Mouse (Mus musculus) bone marrow, adult 2 months (tissue): ENCODE measurements around the gene Prss35.

Experiments used
- CTCF ChIP-seq: fragments of 200-500 bp; IDR thresholded peaks from 2 replicates; pipeline ENCODE4 v1.5.1; 2011; ENCODE audit warnings: low read length, control low read depth; ENCODE audit not compliant: control insufficient read depth, insufficient read depth
- POLR2A ChIP-seq: fragments of 200-500 bp; IDR thresholded peaks from 2 replicates; pipeline ENCODE4 v1.6.1; 2011; ENCODE audit warnings: low read depth, mild to moderate bottlenecking, control low read depth, low read length, borderline replicate concordance; ENCODE audit not compliant: control insufficient read depth

GRCm38 (mm10) chr9:86772897-86773296 lies 29.4 kb downstream of the Prss35 start:
- no peak for TF ChIP-seq CTCF
- no peak for TF ChIP-seq POLR2A
